Mouse (Mus musculus) lung, embryonic 15.5 days (tissue): Measurements from ENCODE around the gene Cdt1. TPM values are rescaled to one million over a fixed set of nuclear protein-coding genes. Genes with fewer than 3 reads are reported as not detected.

ENCODE experiments used
- ATAC-seq: fragments of 200-750 bp; cut with Nextera tagmentation; 2 replicates; pipeline ENCODE4 v1.8.0; 2017; ENCODE audit warnings: moderate number of reproducible peaks, borderline replicate concordance; ENCODE audit not compliant: low FRiP score, low TSS enrichment; ENCODE audit errors: extremely low read depth
- H3K27ac ChIP-seq: fragments of 300-500 bp; sonication (generic); 2 replicates; pipeline ENCODE4 v1.5.1; 2015; ENCODE audit warnings: moderate library complexity, mild to moderate bottlenecking, inconsistent platforms
- H3K27me3 ChIP-seq: fragments of 300-500 bp; sonication (generic); 2 replicates; pipeline ENCODE4 v1.6.1; 2015; ENCODE audit warnings: inconsistent platforms
- H3K36me3 ChIP-seq: fragments of 300-500 bp; sonication (generic); 2 replicates; pipeline ENCODE4 v1.6.1; 2015; ENCODE audit warnings: inconsistent platforms
- H3K4me1 ChIP-seq: fragments of 300-500 bp; sonication (generic); 2 replicates; pipeline ENCODE4 v1.6.1; 2015; ENCODE audit warnings: inconsistent platforms
- H3K4me2 ChIP-seq: fragments of 300-500 bp; sonication (generic); 2 replicates; pipeline ENCODE4 v1.6.1; 2015; ENCODE audit warnings: inconsistent platforms, mild to moderate bottlenecking, moderate library complexity
- H3K4me3 ChIP-seq: fragments of 300-500 bp; sonication (generic); 2 replicates; pipeline ENCODE4 v1.5.1; 2015; ENCODE audit warnings: mild to moderate bottlenecking, inconsistent platforms
- H3K9ac ChIP-seq: fragments of 300-500 bp; sonication (generic); 2 replicates; pipeline ENCODE4 v1.6.1; 2015; ENCODE audit warnings: inconsistent platforms
- H3K9me3 ChIP-seq: fragments of 300-500 bp; sonication (generic); 2 replicates; pipeline ENCODE4 v1.6.1; 2016; ENCODE audit warnings: inconsistent platforms
- WGBS: fragments of 180-500 bp; shearing (Covaris S2); methylation state at CpG from one replicate; pipeline ENCODE4 v1.1.7; 2015; 5-methylcytosine and 5-hydroxymethylcytosine counted together
- polyA plus RNA-seq: library from polyadenylated mRNA; unstranded; fragments of >200 nt; fragmentation: Nextera tagmentation; extraction: Ambion mirVana; gene quantifications from 2 replicates; pipeline ENCODE4 v1.2.1, GENCODE M21; 2015

The Cdt1 gene
- polyA plus RNA-seq, 1 experiment from 2014 or later, result 44.9 TPM

DNA sequence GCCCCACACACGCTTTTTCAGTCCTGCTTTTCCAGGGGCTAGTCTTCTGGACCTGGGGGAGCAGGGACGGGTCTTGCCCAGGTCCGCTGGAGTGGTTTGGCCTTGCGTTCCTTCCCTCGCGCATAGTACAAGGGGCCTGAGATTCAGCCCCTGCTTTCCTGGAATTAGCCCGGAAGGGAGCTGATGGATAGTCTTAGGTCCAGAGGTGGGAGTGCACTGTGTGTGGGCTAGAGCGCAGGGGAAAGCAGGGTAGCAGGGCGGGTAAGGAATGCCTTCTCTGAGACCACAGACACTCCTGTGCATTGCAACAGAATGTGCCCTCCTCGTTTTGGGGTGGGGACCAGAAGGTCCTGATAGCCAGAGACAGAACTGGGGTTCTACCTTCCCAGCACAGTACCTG, 9.3 kb downstream of the Cdt1 start:
- WGBS, result 20% methylated on average over 10 of the region's 10 CpGs

DNA sequence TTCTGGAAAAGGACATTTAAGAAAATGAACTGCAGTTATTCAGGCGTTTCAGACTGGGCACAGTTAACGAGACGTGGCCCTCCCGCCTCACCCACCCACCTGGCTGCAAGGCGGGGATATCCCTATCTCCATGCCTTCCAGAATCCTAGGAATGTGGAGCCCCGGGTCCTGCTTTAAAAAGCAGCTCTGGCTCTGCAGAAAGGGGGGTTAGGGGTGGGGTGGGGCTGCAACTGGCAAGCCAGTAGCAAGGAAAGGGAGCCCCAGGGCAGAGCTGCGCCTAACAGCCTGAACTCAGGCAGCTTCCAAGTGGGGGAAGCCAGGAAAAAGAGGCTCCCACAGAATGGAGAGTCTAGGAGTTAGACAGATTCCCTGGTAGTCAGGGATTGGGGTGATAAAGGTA, 11.4 kb downstream of the Cdt1 start:
- Histone ChIP-seq H3K36me3 (no peaks in the 10 kb centered on the region), H3K27ac (peak overlapping the region; percentile 51; the same call in 1 of the 2 replicates), H3K4me3 (no peak overlapping the region), H3K9ac (no peak overlapping the region), H3K4me1 (peaks cover 37% of the 10 kb centered on the region), H3K9me3 (no peaks in the 10 kb centered on the region), H3K27me3 (no peaks in the 10 kb centered on the region), H3K4me2 (no peak overlapping the region)
- ATAC-seq, result no peak
- 35% methylated on average over 7 of the region's 7 CpGs for WGBS

More for the DNA sequence above, 9.3 kb downstream of the Cdt1 start:
- peak overlapping the region; percentile 90 for H3K4me2 ChIP-seq
- ATAC-seq, result peak; percentile 3; the same call in 1 of the 2 replicates
- H3K9me3 ChIP-seq, result no peaks in the 10 kb centered on the region
- no peaks in the 10 kb centered on the region for H3K27me3 ChIP-seq
- H3K36me3 ChIP-seq, result peaks cover 16% of the 10 kb centered on the region
- peak overlapping the region; percentile 70 for H3K4me3 ChIP-seq
- 0 out of 2 replicates have a peak overlapping the region, but pooled peaks have one; percentile 65 for H3K9ac ChIP-seq
- H3K27ac ChIP-seq, result peak overlapping the region; percentile 32; the same call in 1 of the 2 replicates
- H3K4me1 ChIP-seq, result peaks cover 37% of the 10 kb centered on the region

DNA sequence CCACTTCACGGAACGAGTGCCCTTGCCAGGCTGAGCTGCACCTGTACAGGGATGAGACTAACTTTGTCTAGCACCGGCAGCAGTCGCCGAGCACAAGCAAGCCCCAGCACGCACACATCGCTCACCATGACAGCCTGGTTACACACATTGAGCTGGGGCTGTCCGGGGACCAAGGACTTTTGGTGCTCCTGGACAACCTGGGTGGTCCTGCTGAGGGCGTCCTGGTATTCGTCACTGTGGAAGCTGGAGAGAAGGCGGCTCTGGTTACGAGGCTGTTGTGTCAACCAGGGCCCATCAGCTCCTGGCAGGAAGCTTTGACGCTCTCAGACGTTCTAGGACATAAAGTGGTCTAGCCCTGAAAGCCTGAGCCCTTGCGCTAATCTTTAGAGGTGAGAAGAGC, 13.1 kb downstream of the Cdt1 start:
- H3K36me3 ChIP-seq, result no peaks in the 10 kb centered on the region
- H3K27ac ChIP-seq, result no peak overlapping the region
- no peak overlapping the region for H3K4me2 ChIP-seq
- WGBS, result 18% methylated on average over 13 of the region's 15 CpGs
- no peak for ATAC-seq
- no peak overlapping the region for H3K4me3 ChIP-seq
- H3K27me3 ChIP-seq, result no peaks in the 10 kb centered on the region
- peaks cover 21% of the 10 kb centered on the region for H3K4me1 ChIP-seq
- H3K9ac ChIP-seq, result no peak overlapping the region
- H3K9me3 ChIP-seq, result no peaks in the 10 kb centered on the region

GRCm38 (mm10) chr8:122584981-122585380, 17.2 kb downstream of the Cdt1 start:
- Histone ChIP-seq H3K27ac (no peak overlapping the region), H3K9ac (no peak overlapping the region), H3K36me3 (no peaks in the 10 kb centered on the region), H3K9me3 (no peaks in the 10 kb centered on the region), H3K4me3 (no peak overlapping the region), H3K4me2 (no peak overlapping the region), H3K4me1 (peaks cover 5% of the 10 kb centered on the region; the same call in 1 of the 2 replicates), H3K27me3 (no peaks in the 10 kb centered on the region)
- ATAC-seq, result no peak
- 84% methylated on average over 9 of the region's 9 CpGs for WGBS

DNA sequence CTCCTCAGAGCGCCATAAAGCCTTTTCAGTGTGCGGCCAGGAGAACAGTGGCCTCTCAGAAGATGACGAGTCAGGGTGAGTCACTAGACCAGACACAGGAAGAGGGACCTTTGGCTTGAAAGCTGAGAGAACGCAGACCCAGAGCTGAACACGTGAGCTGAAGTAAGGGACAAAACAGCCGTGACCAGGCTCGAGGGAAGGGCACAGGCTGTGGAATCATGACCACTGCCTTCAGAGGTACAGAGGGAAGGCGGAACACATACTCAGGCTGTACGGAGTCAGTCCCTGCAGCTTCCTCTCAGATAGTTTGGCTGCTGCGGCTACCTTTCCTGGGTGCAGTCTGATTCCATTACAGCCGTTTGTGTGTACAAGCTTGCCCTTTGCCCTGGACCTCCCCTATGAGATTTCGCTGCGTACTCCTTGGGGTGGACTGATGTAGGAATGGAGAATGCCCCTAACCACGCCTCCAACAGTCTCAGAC, 17.6 kb downstream of the Cdt1 start:
- Histone ChIP-seq H3K9ac (no peak overlapping the region), H3K4me3 (no peak overlapping the region), H3K9me3 (no peaks in the 10 kb centered on the region), H3K36me3 (no peaks in the 10 kb centered on the region), H3K27me3 (no peaks in the 10 kb centered on the region), H3K4me2 (no peak overlapping the region), H3K4me1 (0 out of 2 replicates have a peak, but pooled peaks cover 2% of the 10 kb centered on the region), H3K27ac (no peak overlapping the region)
- WGBS, result 37% methylated on average over 14 of the region's 14 CpGs
- no peak for ATAC-seq

GRCm38 (mm10) chr8:122586171-122586570, 18.4 kb downstream of the Cdt1 start:
- no peaks in the 10 kb centered on the region for H3K27me3 ChIP-seq
- no peaks in the 10 kb centered on the region for H3K36me3 ChIP-seq
- no peak overlapping the region for H3K4me2 ChIP-seq
- H3K4me1 ChIP-seq, result no peaks in the 10 kb centered on the region
- H3K4me3 ChIP-seq, result no peak overlapping the region
- H3K9ac ChIP-seq, result no peak overlapping the region
- no peak for ATAC-seq
- no peaks in the 10 kb centered on the region for H3K9me3 ChIP-seq
- 73% methylated on average over 7 of the region's 7 CpGs for WGBS
- H3K27ac ChIP-seq, result no peak overlapping the region

GRCm38 (mm10) chr8:122586749-122587148, 18.9 kb downstream of the Cdt1 start:
- 85% methylated on average over 9 of the region's 10 CpGs for WGBS
- H3K27me3 ChIP-seq, result no peaks in the 10 kb centered on the region
- ATAC-seq, result no peak
- H3K9ac ChIP-seq, result no peak overlapping the region
- H3K36me3 ChIP-seq, result no peaks in the 10 kb centered on the region
- no peak overlapping the region for H3K4me2 ChIP-seq
- no peak overlapping the region for H3K27ac ChIP-seq
- H3K4me3 ChIP-seq, result no peak overlapping the region
- no peaks in the 10 kb centered on the region for H3K9me3 ChIP-seq
- H3K4me1 ChIP-seq, result no peaks in the 10 kb centered on the region

- no peak overlapping the region for H3K9ac ChIP-seq
- H3K27ac ChIP-seq, result no peak overlapping the region
- H3K9me3 ChIP-seq, result no peaks in the 10 kb centered on the region
- WGBS, result 59% methylated on average over 12 of the region's 12 CpGs
- H3K4me1 ChIP-seq, result no peaks in the 10 kb centered on the region
- H3K4me2 ChIP-seq, result no peak overlapping the region
- no peaks in the 10 kb centered on the region for H3K27me3 ChIP-seq
- no peak for ATAC-seq
- no peak overlapping the region for H3K4me3 ChIP-seq
- H3K36me3 ChIP-seq, result no peaks in the 10 kb centered on the region
These were observed 25.4 kb downstream of the Cdt1 start for GRCm38 (mm10) chr8:122593240-122593639.

GRCm38 (mm10) chr8:122593783-122594507, 26.1 kb downstream of the Cdt1 start:
- H3K27me3 ChIP-seq, result no peaks in the 10 kb centered on the region
- no peaks in the 10 kb centered on the region for H3K9me3 ChIP-seq
- ATAC-seq, result no peak
- no peak overlapping the region for H3K4me2 ChIP-seq
- no peaks in the 10 kb centered on the region for H3K4me1 ChIP-seq
- 0 out of 2 replicates have a peak, but pooled peaks cover 3% of the 10 kb centered on the region for H3K36me3 ChIP-seq
- H3K4me3 ChIP-seq, result no peak overlapping the region
- H3K9ac ChIP-seq, result no peak overlapping the region
- no peak overlapping the region for H3K27ac ChIP-seq
- WGBS, result 73% methylated on average over 19 of the region's 19 CpGs

DNA sequence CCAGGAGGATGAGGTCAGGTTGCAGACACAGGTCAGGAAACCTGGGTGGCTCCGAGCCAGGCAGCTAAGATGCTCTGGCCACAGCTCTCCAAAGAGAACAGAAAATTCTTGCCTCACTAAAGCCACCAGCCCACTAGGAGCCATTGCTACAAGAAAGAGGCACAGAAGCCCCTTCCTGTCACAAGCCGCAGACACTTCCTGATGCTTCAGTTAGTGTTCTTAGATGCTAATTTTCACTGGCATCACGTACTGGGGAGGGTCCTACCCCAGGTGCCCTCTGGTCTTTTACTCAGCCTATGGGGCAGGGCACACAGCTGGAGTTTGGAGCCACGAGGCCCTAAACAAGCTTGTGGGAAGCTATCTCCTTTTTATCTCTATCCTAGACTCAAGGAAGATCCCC, 28.2 kb downstream of the Cdt1 start:
- no peak for ATAC-seq
- Histone ChIP-seq H3K9me3 (no peaks in the 10 kb centered on the region), H3K9ac (no peak overlapping the region), H3K4me1 (no peaks in the 10 kb centered on the region), H3K4me2 (no peak overlapping the region), H3K36me3 (0 out of 2 replicates have a peak, but pooled peaks cover 3% of the 10 kb centered on the region), H3K27ac (no peak overlapping the region), H3K4me3 (no peak overlapping the region), H3K27me3 (no peaks in the 10 kb centered on the region)
- 37% methylated on average over 4 of the region's 4 CpGs for WGBS

DNA sequence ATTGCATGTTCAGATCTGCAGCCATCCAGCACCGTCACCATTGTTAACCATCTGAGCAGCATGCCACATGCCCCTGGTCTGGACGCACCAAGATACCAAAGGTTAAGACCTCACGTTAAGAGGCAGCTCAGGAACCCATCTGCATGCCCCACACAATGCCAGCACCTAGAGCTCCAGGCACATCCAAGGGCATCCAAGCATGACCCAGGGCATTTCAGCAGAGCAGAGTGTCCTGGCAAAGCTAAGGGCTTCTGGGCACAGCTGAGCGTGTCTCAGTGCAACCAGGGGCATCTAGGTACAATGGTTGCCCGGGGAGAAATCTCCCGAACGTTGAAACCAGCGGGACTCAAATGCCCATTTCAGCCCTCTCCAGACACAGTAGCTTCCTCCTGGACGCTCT, 32.9 kb downstream of the Cdt1 start:
- 92% methylated on average over 9 of the region's 9 CpGs for WGBS
- Histone ChIP-seq H3K4me2 (no peak overlapping the region), H3K27me3 (no peaks in the 10 kb centered on the region), H3K4me1 (no peaks in the 10 kb centered on the region), H3K27ac (no peak overlapping the region), H3K9me3 (no peaks in the 10 kb centered on the region), H3K9ac (no peak overlapping the region), H3K36me3 (0 out of 2 replicates have a peak, but pooled peaks cover 3% of the 10 kb centered on the region), H3K4me3 (no peak overlapping the region)
- no peak for ATAC-seq

- 54% methylated on average over 1 of the region's 1 CpGs for WGBS
- no peak overlapping the region for H3K4me3 ChIP-seq
- no peaks in the 10 kb centered on the region for H3K27me3 ChIP-seq
- no peak overlapping the region for H3K27ac ChIP-seq
- H3K4me2 ChIP-seq, result no peak overlapping the region
- H3K4me1 ChIP-seq, result peaks cover 7% of the 10 kb centered on the region; the same call in 1 of the 2 replicates
- no peaks in the 10 kb centered on the region for H3K36me3 ChIP-seq
- ATAC-seq, result no peak
- no peak overlapping the region for H3K9ac ChIP-seq
- H3K9me3 ChIP-seq, result no peaks in the 10 kb centered on the region
These were observed 36.8 kb downstream of the Cdt1 start for GRCm38 (mm10) chr8:122604640-122605039.
